Mouse (Mus musculus) c-Kit-positive CD71-positive TER-119-positive erythroid progenitor cells, embryonic 14.5 days (primary cell): ENCODE data around the gene Neurl4.
"Not testable (repeated sequence)": the region's sequence is repeated elsewhere in the genome, so short reads cannot be mapped to it uniquely, and the experiment has no call there.

ENCODE experiments used
- DNase-seq: peaks from one replicate; pipeline ENCODE4 v3.0.0-alpha.2; 2013; ENCODE audit warnings: low spot score

Gene Neurl4

GRCm38 (mm10) chr11:69913554-69914371 lies 12.9 kb downstream of the Neurl4 start, which contains the start of gene Gps2:
Gene Gps2, plus strand, starts transcription at chr11:69913888.
- DNase-seq, result peak; percentile 92

DNA sequence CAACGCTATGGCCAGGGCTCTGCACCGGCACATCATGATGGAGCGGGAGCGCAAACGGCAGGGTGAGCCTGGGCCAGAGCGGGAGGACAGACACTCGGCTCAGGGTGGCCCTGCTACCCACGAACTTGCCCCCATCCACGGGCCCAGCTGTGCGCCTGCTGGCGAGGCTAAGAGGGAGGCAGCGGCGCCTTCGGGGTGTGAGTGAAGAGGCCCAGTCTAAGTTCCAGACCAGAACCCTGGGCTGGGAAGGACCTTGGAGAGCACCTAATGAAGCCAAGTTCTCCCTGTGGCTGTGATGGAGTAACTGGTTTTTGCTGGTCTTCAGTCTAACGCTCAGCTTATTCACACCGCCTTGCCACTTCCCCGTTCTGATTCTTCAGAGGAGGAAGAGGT lies 13.5 kb downstream of the Neurl4 start:
- DNase-seq, result no peak

DNA sequence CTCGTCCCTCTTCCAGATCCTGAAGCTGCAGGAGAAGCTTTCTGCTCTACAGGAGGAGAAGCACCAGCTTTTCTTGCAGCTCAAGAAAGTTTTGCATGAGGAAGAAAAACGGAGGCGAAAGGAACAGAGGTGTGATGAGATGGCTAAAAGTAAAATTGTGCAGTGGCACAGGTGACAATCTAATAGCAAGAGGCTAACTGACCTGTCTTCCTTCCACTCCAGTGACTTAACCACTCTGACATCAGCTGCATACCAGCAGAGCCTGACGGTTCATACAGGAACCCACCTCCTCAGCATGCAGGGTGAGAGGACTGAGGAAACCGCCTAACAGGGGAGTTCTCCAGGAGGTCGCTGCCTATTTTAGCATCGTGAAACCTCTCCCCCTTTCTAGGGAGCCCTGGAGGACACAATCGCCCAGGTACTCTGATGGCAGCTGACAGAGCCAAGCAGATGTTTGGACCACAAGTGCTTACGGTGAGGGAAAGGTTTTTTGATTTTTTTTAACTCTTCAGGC lies 14.1 kb downstream of the Neurl4 start:
- no peak for DNase-seq

GRCm38 (mm10) chr11:69915667-69916627 lies 15.1 kb downstream of the Neurl4 start:
- DNase-seq, result peak; percentile 87

DNA sequence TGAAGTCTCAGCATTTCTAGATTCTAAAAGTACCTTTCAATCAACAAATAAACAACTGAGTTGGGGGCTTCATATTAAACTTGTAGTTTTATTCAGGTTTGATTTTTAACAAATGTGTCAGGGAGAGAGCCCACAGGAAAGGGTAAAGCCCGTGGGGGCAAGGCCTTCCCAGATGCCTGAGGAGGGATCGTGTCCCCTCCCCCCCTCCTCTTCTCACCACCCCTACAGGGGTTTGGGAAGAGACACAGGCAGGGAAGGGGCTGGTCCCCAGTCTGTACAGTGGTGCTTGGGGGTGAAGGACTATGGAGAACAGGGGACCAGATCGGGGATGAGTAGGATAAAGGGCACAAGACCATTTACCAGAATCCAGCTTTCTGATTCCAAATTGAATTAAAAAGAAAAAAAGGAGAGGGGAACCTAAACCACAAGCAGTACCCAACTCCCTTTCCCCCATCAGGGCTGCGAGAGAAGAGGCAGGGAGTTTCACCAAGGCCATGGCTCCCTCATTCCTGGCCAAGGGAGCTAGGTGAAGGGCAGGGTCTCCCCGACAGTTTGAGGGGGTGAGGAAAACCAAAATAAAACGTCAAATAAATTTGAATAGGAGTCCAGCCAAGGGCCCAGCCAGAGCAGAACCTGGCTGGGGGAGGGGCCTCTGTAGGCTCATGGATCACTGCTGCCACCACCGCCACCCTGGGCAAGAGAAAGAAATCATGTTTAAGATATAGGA lies 15.9 kb downstream of the Neurl4 start:
- DNase-seq, result not testable (repeated sequence)

DNA sequence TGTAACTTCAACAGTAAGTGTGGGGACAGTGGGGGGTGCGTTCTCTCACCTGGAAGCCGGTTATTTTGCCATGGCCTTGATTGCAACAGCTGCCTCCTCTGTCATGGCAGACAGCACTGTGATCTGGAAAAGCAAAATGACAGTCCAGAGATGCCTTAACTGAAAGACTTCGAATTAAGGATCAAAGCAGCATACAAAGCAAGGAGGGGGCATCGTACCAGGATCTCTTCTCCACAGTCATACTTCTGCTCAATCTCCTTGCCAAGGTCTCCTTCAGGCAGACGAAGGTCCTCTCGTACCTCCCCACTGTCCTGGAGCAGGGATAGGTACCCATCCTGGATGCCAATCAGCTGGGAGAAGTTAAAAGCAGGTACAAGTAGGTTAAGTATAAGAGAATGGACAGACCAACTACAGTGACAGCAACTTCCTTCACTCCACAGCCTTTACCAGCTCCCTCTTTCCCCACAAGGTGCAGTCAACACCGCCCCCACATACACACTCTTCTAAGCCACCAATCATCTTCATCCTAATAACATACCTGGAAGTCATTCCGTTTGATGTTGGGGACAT lies 16.6 kb downstream of the Neurl4 start:
- DNase-seq, result no peak

GRCm38 (mm10) chr11:69918118-69918517 lies 17.2 kb downstream of the Neurl4 start:
- DNase-seq, result no peak

GRCm38 (mm10) chr11:69919053-69919452 lies 18.2 kb downstream of the Neurl4 start:
- DNase-seq, result no peak

DNA sequence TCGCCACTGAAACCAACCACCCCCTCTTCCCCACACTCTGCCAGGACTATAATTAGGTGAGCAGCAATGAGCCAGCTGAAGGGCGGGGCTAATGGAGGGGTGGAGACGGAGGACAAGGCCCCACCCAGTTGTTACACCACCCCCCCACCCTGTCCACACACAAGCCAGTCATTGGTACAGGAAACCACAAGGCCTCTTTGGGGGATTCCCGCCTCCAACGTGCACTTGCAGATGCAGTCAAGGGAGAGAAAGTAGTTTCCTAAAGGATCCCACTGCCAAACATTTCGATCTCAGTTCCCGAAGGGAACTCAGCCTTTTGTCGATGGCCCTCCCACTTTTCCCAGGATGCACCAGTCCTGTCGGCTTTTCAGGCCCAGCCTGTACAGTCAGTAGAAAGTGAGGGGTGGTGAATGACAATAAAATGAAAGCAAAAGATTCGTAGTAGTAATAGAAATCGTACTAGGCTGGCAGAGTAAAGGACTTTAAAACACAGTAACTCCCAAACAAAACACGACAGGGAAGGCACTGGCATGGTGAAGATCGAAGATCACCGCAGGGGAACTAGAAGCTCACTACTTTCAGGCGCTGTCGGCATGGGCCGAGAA lies 18.9 kb downstream of the Neurl4 start:
- peak; percentile 92 for DNase-seq

DNA sequence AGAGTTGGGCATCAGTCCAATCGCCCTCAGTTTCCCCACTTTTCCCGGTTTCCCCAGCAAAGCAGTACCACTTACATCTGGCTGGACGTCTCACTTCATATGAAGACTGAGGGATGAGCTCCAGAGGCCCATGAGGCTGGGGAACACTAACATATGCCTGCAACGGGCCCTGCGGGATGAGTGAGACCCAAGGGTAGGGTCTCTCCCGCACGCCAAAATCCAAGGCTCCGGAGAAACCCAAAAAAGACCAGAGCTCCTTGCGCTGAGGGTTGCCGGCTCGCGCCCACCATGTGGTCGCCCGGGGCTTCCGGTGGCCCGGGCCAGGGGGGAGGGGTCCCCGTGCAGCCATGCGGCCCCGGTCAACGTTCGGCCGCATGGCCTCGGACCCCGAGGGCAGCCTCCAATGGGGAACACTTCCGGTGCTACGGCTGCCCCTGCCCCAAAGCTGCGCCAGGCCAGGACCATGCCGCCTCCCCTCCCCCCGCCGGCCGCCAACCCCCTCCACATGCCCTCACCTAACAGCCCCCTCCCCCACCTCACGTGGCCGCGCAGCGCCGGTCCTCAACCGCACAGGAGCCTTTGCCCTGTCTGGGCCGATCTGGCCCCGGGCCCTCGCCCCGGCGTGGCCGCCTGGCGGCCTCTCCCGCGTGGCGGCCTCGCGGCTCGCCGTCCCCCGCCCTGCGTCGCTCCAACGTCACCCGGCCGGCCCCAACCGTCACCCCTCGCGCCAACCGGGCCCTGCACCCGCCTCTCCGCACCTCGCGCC lies 19.6 kb downstream of the Neurl4 start:
- DNase-seq, result no peak

DNA sequence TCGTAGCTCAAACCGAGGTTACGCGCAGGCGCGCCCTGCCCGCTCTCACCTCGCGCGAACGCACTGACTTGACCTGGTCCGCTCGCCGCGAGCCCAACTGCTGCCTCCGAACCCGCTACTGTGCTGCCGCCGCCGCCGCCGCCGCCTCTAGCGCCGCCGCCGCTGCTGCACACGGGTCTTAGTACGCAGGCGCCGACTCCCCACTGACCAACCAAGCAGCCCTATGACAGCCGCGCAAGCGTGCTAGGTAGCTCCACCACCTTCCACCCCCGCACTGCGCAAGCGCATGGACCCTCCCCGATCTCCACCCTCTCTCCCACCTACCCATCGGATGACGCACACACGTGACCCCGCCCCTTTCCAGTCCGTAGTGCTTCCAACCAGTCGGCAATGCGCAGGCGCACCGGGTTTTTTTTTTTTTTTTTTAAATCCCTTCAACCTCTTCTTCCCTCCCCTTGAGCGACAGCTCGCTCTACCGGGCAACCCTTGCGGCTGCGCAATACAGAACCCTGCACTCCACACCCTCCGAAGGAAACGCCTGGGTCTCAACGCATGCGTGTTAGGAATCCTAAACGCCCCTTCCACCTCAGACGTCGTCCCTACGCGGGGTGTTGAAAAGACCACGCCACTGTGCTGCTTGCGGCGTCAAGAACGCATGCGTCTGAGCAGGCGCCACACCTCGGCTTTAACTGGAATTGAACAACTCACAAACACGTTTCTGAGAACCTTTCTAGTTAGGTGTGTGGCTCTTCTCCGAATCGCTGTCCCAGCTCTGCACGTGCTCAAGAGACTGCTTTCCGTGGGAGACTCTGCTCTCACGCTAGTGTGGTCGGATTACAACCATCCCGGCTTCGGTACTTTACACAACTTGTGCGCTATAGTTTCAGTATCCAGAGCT lies 20.5 kb downstream of the Neurl4 start, which contains the start of gene Eif5a:
Gene Eif5a, minus strand, starts transcription at position 845 of the 898 bp plus-strand sequence.
- DNase-seq, result peak; percentile 100

DNA sequence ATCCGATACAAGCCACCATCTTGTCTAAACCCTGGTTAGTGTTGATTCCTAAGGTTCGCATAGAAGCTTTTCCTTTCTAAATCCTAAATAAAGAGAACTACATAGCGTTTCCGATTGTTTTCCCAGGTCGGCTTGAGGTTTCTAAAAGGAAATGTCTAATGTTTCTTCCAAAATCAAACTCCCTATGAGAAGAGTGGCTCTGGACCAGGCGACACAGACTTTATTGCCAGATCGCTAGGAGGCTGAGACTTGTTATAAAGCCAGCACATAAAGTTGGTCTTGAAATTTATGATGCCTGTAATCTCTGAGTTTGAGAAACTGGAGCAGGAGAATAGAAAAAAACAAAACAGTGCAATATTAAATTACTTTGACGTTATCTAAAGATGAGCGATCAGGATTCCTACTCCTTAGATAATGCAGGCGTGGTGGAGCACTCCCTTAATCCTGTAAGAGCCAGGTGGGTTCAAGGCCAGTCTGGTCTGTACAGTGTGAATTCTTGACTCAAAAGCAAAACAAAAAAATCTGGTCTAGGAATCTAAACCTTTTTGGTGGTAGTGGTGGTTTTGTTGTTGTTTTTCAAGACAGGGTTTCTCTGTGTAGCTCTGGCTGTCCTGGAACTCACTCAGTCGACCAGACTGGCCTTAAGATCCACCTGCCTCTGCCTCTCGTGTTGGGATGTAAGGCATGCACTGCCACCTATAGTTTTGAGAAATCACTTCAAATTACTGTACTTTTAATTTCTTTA lies 21.3 kb downstream of the Neurl4 start:
- DNase-seq, result no peak

- DNase-seq, result no peak
These were observed 21.9 kb downstream of the Neurl4 start for GRCm38 (mm10) chr11:69922796-69923195.

GRCm38 (mm10) chr11:69927501-69927900 lies 26.6 kb downstream of the Neurl4 start:
- no peak for DNase-seq

- no peak for DNase-seq
These were observed 28.8 kb downstream of the Neurl4 start for GRCm38 (mm10) chr11:69929712-69930111.

DNA sequence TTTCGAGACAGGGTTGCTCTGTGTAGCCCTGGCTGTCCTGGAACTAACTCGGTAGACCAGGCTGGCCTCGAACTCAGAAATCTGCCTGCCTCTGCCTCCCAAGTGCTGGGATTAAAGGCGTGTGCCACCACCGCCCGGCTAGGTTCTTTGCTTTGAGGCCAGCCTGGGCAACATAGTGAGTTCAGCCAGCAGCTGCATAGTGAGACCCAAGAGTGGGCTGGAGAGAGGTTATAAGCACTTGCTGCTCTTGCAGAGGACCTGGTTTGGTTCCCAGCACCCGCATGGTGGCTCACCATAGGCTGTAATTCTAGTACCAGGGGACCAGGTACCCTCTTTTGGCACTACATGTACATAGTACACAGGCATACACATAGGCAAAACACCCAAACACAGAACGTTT lies 29.3 kb downstream of the Neurl4 start:
- not testable (repeated sequence) for DNase-seq

GRCm38 (mm10) chr11:69930967-69931537 lies 30.2 kb downstream of the Neurl4 start:
- no peak for DNase-seq

DNA sequence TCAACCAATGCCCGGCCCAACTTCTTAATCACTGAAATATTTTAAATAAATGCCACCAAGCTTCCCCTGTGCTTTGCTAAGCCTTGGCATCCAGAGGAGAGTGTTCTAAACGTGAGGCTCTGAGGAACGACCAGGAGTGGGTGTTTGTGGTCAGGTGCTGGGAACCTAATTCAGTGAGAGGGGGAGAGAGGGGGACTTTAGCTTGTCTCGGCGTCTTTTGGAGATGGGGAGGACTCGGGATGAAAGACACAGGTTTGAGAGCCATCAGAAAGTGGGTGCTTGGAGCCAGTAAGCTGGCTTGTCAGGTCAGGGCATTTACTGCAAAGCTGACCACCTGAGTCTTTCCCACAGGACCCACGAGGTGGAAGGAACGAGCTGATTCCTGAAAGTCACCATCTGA lies 30.9 kb downstream of the Neurl4 start:
- DNase-seq, result no peak
